ENCODE assay signal across 8 mouse cellular contexts in genomic region chr9:96364141-96364838, GRCm38 (mm10). TPM values are rescaled to one million over a fixed set of nuclear protein-coding genes. Genes with fewer than 3 reads are reported as not detected.
A peak's percentile ranks its signal among the peaks of the same experiment; 100 is the strongest.
DNase-seq lines count a peak whose midpoint lies in the region; ATAC-seq and TF ChIP-seq lines count a peak whose summit lies in the region.

Gene Atp1b3, minus strand, starts transcription at chr9:96364442.

- peaks cover 18% of the 10 kb centered on the region for H3K4me1 ChIP-seq in embryonic facial prominence, embryonic 14.5 days (ENCODE audit: control insufficient read depth, insufficient read depth, low read length)
- H3K4me1 ChIP-seq in limb, embryonic 14.5 days (ENCODE audit: control insufficient read depth, insufficient read depth, low read length) = peaks cover 20% of the 10 kb centered on the region
- H3K4me1 ChIP-seq in midbrain, postnatal 0 days (ENCODE audit: insufficient read depth, low read length) = peaks cover 11% of the 10 kb centered on the region; the same call in 1 of the 2 replicates

- DNase-seq in 3T3-L1 (ENCODE audit: low read depth, low spot score) = peak; percentile 85
- DNase-seq in adrenal gland, postnatal 4 days (ENCODE audit: low spot score in 2 of 2) = peak; percentile 99 to 100
- DNase-seq in embryonic facial prominence, embryonic 14.5 days (ENCODE audit: low spot score) = peak; percentile 97
- peak; percentile 99 for DNase-seq in heart, adult 8-10 months (ENCODE audit: low spot score)
- peak; percentile 99 for DNase-seq in kidney, adult 9 months
- DNase-seq in limb, embryonic 14.5 days (ENCODE audit: low spot score) = peak; percentile 96
- DNase-seq in midbrain, postnatal 0 days (ENCODE audit: low spot score) = peak; percentile 96
- DNase-seq in spleen, postnatal 14 days (ENCODE audit: low spot score in 2 of 2) = peak; percentile 100

- H3K4me2 ChIP-seq in embryonic facial prominence, embryonic 14.5 days (ENCODE audit: low read depth, low read length) = peak within 1 kb of the TSS; percentile 70
- H3K4me2 ChIP-seq in limb, embryonic 14.5 days (replicated peaks; ENCODE audit: low read depth, low read length, severe bottlenecking) = peak within 1 kb of the TSS; percentile 50
- H3K4me2 ChIP-seq in midbrain, postnatal 0 days (ENCODE audit: low read depth, low read length, poor library complexity, severe bottlenecking) = peak within 1 kb of the TSS; percentile 63

- peak within 1 kb of the TSS; percentile 95 for H3K27ac ChIP-seq in embryonic facial prominence, embryonic 14.5 days (replicated peaks; ENCODE audit: low read depth, low read length)
- peak within 1 kb of the TSS; percentile 92 for H3K27ac ChIP-seq in limb, embryonic 14.5 days (replicated peaks; ENCODE audit: low read depth, low read length)
- peak within 1 kb of the TSS; percentile 84 for H3K27ac ChIP-seq in midbrain, postnatal 0 days (ENCODE audit: low read depth, low read length)

- TF ChIP-seq CTCF in midbrain, postnatal 0 days (IDR thresholded peaks at IDR 0.05) = peak; percentile 44

- no peaks in the 10 kb centered on the region for H3K9me3 ChIP-seq in embryonic facial prominence, embryonic 14.5 days (ENCODE audit: control insufficient read depth, low read length)
- H3K9me3 ChIP-seq in limb, embryonic 14.5 days (ENCODE audit: control insufficient read depth, low read length) = no peaks in the 10 kb centered on the region
- H3K9me3 ChIP-seq in midbrain, postnatal 0 days (ENCODE audit: low read length) = no peaks in the 10 kb centered on the region

- H3K9ac ChIP-seq in embryonic facial prominence, embryonic 14.5 days (ENCODE audit: low read depth, low read length) = peak within 1 kb of the TSS; percentile 91
- H3K9ac ChIP-seq in limb, embryonic 14.5 days (ENCODE audit: low read depth, low read length, severe bottlenecking) = peak within 1 kb of the TSS; percentile 84
- peak within 1 kb of the TSS; percentile 90 for H3K9ac ChIP-seq in midbrain, postnatal 0 days (replicated peaks; ENCODE audit: low read length, poor library complexity, severe bottlenecking)

- no peaks in the 10 kb centered on the region for H3K27me3 ChIP-seq in embryonic facial prominence, embryonic 14.5 days (replicated peaks; ENCODE audit: control insufficient read depth, insufficient read depth, low read length)
- H3K27me3 ChIP-seq in limb, embryonic 14.5 days (ENCODE audit: control insufficient read depth, insufficient read depth, low read length) = no peaks in the 10 kb centered on the region
- H3K27me3 ChIP-seq in midbrain, postnatal 0 days (ENCODE audit: insufficient read depth, low read length) = no peaks in the 10 kb centered on the region

- TF ChIP-seq POLR2A in limb, embryonic 14.5 days (IDR thresholded peaks at IDR 0.05; ENCODE audit: borderline replicate concordance, extremely low read depth, insufficient read depth, insufficient read length) = 0 out of 2 replicates have a peak, but pooled peaks have one; percentile 28

- peak within 1 kb of the TSS; percentile 87 for H3K4me3 ChIP-seq in embryonic facial prominence, embryonic 14.5 days (ENCODE audit: low read depth, low read length)
- H3K4me3 ChIP-seq in limb, embryonic 14.5 days (replicated peaks; ENCODE audit: low read length) = peak within 1 kb of the TSS; percentile 74
- peak within 1 kb of the TSS; percentile 86 for H3K4me3 ChIP-seq in midbrain, postnatal 0 days (ENCODE audit: low read depth, low read length)

- WGBS in embryonic facial prominence, embryonic 14.5 days = 0% methylated on average over 36 of the region's 81 CpGs
- WGBS in limb, embryonic 14.5 days = 0% methylated on average over 36 of the region's 81 CpGs
- 3% methylated on average over 69 of the region's 81 CpGs for WGBS in midbrain, postnatal 0 days

- 0 out of 2 replicates have a peak, but pooled peaks cover 3% of the 10 kb centered on the region for H3K36me3 ChIP-seq in embryonic facial prominence, embryonic 14.5 days (ENCODE audit: control insufficient read depth, insufficient read depth, low read length)
- no peaks in the 10 kb centered on the region; the same call in 1 of the 2 replicates for H3K36me3 ChIP-seq in limb, embryonic 14.5 days (ENCODE audit: control insufficient read depth, insufficient read depth, low read length)
- no peaks in the 10 kb centered on the region for H3K36me3 ChIP-seq in midbrain, postnatal 0 days (ENCODE audit: insufficient read depth, low read length)

- ATAC-seq in embryonic facial prominence, embryonic 14.5 days (ENCODE audit: low read depth) = peak; percentile 98
- ATAC-seq in limb, embryonic 14.5 days (ENCODE audit: low FRiP score, low read depth) = peak; percentile 99
- peak; percentile 97 for ATAC-seq in midbrain, postnatal 0 days (ENCODE audit: low FRiP score)

RNA-seq across cellular contexts. Expression of gene Atp1b3, which starts in this region (rescaled TPM):
- 100 to 1,000 TPM; 161 TPM for total RNA-seq in adrenal gland, postnatal 4 days (2021)
- 157 TPM in 2 replicates for polyA plus RNA-seq in embryonic facial prominence, embryonic 14.5 days (2014; fragmentation: Nextera tagmentation; extraction: Ambion mirVana)
- total RNA-seq in heart, adult 8-10 months (2022) = 10 to 100 TPM; 49.7 to 54.4 (median 53.0) TPM
- polyA plus RNA-seq in limb, embryonic 14.5 days (2012; rRNA removed) = 69.1 and 81.2 TPM in 2 replicates
- 134 and 138 TPM in 2 replicates for polyA plus RNA-seq in limb, embryonic 14.5 days (2014; fragmentation: Nextera tagmentation; extraction: Ambion mirVana)
- 69.1 and 84.3 TPM in 2 replicates for total RNA-seq in midbrain, postnatal 0 days (2014; rRNA removed)
- 188 and 190 TPM in 2 replicates for polyA plus RNA-seq in midbrain, postnatal 0 days (2015; fragmentation: Nextera tagmentation; extraction: Ambion mirVana)

Comparison
In these comparisons a context has a peak if more than half of its experiments do, and no peak if none do; other contexts are left out.
1. Peak in every context shown above with its lines: DNase-seq, ATAC-seq, H3K4me3 ChIP-seq and H3K27ac ChIP-seq.